Mouse (Mus musculus): ENCODE measurements at regions not wholly inside any gene's neighbourhood (a gene's known extent, or its start where the extent isn't known, plus 50 kb on each side); places are given as distances from the start of the nearest gene placed in this dataset.
"Not testable (repeated sequence)": the region's sequence is repeated elsewhere in the genome, so short reads cannot be mapped to it uniquely, and the experiment has no call there.

GRCm38 (mm10) chr3:133664914-133665313 lies 120.0 kb upstream of the Tet2 start:
- DNase-seq (ENCODE audit: low spot score), result no peak

GRCm38 (mm10) chr3:133665425-133666317 lies 120.7 kb upstream of the Tet2 start:
- no peak for DNase-seq (ENCODE audit: low spot score)

- DNase-seq (ENCODE audit: low spot score), result peak; percentile 4
Measured at GRCm38 (mm10) chr3:133672742-133673447, 128.0 kb upstream of the Tet2 start.

DNA sequence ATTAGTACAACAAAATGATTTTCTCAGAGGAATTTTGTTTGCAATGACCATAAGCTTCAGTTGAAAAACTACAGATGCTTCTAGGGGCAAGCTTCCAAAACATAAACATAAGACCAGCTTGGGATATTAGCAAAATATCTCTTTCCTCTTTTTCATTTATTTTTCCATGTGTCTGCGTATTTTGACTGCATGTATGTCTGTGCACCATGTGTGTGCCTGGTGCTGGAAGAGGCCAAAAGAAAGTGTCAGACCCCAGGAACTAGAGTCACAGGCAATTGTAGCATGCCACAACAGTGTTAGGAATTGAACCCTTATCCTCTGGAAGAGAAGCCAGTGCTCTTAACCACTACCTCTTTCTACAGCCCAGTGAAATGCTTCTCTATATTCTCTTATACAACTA lies 133.0 kb upstream of the Tet2 start:
- no peak for DNase-seq (ENCODE audit: low spot score)

- DNase-seq (ENCODE audit: low spot score), result no peak
Measured at GRCm38 (mm10) chr3:133679891-133680290, 135.0 kb upstream of the Tet2 start.

DNA sequence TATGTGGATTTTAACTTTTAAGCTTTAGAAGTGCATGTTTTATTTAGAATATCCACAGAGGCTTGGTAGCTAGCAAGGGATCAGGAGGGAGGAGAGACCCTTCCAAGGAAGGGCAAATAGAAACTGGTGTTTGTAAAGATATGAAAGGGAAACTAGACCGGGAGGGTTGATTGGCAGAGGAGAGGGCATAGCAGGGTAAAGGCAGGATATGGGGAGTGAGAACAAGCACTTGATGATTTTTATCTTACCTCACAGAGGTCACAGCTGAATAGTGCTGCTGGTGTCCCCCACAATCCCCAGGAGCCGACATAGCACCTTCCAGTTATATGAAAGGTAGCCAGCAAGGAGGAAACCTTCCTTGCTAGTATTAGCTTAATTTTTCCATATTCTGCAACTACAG lies 135.4 kb upstream of the Tet2 start:
- no peak for DNase-seq (ENCODE audit: low spot score)

DNA sequence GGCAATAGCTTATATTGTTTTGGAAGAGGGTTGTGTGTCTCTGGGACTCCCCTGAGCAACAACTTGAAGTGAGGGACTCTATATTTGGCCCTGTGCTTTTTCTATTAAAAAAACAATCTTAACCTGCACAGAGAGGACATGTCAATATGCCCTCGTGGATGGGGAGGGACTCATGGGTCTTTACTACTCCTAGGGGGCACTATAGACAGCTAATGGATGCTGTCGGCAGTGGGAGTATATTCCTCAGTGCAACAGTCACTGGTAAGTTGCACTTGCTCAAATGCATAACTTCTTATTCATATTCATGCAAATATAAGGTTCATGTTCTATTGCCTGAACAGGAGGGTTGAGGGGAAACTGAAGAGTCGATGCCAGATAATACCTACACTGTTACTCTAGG lies 135.9 kb upstream of the Tet2 start:
- DNase-seq (ENCODE audit: low spot score), result no peak

DNA sequence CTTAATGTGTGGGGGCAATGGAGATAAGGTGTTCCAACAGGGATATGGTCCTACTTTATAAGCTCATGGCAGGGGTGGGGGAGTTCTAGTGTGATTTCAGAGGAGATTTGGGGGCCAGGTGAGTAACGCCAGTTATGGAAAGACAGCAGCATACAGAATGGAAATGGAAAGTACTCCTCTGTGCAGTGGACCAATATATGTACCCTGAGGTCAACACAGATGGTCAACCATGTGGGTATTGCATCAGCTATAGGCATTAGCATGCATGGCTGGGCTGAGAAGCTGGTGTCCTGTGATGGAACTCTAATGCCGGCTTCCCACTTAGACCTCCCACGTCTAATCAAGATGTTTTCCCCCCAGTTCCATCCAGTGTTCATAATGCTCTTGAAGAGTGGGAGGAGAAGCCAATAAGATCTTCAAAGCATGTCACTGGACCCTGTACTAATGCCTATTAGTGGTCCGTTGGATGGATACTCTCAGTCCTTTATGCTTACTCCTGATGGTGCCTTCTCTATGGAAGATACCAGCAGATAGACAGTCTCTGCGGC lies 139.3 kb upstream of the Tet2 start:
- no peak for DNase-seq (ENCODE audit: low spot score)

DNA sequence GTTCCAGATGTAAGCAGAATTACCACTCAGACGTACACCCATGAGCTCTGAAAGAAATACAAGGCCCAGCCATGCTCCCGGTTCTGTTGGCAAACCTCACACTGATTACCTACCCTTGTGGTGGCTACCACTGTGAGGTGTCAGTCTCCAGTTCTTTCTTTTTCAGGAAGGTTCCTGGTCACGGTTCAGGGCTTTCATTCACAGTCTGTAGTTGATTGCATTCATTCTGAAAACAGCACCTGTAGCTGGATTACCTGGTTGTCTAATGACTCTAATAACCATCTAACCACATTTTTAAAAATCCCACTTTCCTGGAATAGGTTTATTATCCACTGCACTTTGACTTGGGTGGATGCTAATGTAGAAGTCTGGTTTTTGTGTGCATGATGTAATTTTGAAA lies 139.8 kb upstream of the Tet2 start:
- DNase-seq (ENCODE audit: low spot score), result no peak

- DNase-seq (ENCODE audit: low spot score), result no peak
Measured at GRCm38 (mm10) chr3:133685393-133685792, 140.5 kb upstream of the Tet2 start.

DNA sequence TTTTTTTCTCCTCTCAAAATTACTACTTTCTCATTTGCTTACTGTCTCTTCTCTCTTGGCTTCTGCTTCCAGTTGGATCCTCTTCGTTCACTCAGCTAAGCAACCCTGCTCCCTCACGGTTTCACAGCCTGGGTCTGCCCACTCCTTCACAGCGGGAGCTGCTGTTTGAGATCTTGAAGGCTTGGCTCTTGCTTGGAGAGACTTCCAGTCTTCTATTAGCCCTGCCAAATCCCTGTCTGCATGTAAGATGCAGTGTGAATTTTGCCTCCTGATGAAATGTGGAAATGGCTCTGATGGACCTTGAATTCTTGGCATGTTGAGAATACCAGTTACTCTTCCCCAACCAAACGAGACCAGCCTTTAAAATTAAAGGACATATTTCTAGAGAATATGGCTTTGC lies 149.1 kb upstream of the Tet2 start:
- DNase-seq (ENCODE audit: low spot score), result no peak

GRCm38 (mm10) chr3:133696122-133696521 lies 151.2 kb upstream of the Tet2 start:
- DNase-seq (ENCODE audit: low spot score), result no peak

DNA sequence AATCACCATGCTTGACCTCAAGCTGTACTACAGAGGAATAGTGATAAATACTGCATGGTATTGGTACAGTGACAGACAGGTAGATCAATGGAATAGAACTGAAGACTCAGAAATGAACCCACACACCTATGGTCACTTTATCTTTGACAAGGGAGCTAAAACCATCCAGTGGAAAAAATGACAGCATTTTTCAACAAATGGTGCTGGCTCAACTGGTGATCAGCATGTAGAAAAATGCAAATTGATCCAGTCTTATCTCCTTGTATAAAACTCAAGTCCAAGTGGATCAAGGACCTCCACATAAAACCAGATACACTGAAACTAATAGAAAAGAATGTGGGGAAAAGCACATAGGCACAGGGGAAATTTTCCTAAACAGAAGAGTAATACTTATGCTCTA lies 159.9 kb upstream of the Tet2 start:
- not testable (repeated sequence) for DNase-seq (ENCODE audit: low spot score)

DNA sequence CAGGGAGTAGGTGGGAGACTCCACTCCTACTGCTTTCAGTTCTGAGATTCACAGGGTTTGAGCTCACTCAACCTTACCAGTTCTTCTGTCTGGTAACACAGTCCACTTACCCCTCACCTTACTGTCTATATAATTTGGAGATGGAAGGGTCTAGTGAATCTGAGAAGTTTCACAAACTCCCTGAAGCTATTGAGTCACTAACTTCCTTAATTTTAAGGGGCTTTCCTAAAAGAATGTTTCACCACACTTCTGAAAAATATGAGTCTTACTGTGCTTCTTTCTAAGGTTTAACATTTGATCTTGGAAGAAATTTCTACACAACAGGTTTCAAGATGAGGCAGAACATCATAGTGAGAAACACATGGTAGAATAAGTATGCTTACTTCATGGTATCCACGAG lies 166.6 kb upstream of the Tet2 start:
- DNase-seq (ENCODE audit: low spot score), result no peak

DNA sequence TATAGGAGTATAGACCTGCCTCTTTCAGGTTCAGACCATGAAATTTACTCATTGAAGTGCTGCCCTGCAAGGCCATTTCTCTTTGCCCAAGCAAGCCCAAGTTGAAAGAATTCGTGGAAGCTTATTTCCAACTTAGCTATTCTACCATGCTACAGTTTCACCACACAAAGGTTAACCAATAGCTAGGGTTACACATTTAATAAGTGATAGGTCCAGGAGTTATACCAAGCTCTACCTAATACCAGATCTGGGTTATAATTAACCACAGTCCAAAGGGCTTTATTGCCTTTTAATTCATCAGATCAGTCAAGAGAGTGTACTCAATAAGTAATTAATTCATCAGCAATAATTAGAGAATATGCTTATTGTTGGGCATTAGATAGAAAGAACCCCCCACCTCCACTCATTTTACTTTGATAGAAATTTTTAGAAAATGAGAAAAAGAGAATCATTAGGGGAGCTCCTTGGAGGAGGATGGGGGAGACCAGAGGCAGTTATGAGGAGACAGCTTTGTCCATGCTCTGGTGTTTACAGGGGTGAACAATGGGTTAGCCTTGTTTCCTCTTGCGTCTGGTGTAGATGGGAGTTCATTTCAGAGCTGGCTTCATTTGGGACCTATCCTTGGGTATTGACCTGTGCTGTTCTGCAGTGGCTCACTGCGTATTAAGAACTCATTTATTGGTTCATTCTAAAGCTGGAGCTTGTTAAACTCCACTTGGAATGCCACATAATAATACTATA lies 177.8 kb upstream of the Tet2 start:
- DNase-seq (ENCODE audit: low spot score), result no peak

GRCm38 (mm10) chr3:133726831-133727230 lies 181.9 kb upstream of the Tet2 start:
- DNase-seq (ENCODE audit: low spot score), result no peak

DNA sequence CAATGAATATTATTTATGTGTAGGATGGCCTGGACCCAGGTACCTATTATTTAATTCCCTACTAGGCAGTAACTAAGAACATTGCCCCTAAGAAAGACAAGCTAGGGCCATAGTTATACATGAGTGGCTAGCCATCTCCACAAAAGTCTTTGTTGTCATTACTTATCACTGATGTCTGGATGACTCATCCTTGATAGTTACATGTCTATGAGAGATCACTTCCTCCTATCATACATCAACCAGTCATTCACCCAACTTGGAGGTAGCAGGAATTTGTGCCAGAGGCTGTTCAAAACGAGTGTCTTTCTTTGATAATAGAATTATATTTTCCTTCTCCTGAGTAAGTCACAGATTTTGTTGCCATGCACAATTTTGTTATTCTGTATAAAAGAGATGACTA lies 190.7 kb upstream of the Tet2 start:
- DNase-seq (ENCODE audit: low spot score), result no peak

- no peak for DNase-seq (ENCODE audit: low spot score)
Measured at GRCm38 (mm10) chr3:133738936-133739335, 194.0 kb upstream of the Tet2 start.

DNA sequence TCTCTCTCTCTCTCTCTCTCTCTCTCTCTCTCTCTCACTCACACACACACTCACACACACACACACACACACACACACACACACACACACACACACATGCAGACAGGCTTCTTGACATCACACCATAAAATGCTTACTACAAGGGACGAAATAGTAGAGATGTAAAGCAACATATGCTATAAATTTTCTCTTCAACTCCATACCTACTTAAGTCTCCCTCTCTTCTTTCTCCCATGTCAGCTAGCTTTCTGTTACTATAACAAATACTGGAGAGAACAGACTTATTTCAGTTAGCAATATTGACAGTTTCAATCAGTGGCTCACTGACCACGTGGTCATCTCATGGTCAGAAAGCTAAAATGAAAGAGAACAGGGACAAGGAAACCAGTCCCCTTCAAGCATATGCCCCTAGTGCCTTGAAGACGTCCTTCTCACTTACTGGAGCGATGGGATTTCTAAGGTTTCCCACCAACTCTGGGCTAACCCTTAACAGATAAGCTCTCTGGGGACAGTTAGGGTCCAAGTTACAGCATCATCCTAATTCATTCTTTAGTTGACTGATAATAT lies 199.7 kb upstream of the Tet2 start:
- DNase-seq (ENCODE audit: low spot score), result no peak

DNA sequence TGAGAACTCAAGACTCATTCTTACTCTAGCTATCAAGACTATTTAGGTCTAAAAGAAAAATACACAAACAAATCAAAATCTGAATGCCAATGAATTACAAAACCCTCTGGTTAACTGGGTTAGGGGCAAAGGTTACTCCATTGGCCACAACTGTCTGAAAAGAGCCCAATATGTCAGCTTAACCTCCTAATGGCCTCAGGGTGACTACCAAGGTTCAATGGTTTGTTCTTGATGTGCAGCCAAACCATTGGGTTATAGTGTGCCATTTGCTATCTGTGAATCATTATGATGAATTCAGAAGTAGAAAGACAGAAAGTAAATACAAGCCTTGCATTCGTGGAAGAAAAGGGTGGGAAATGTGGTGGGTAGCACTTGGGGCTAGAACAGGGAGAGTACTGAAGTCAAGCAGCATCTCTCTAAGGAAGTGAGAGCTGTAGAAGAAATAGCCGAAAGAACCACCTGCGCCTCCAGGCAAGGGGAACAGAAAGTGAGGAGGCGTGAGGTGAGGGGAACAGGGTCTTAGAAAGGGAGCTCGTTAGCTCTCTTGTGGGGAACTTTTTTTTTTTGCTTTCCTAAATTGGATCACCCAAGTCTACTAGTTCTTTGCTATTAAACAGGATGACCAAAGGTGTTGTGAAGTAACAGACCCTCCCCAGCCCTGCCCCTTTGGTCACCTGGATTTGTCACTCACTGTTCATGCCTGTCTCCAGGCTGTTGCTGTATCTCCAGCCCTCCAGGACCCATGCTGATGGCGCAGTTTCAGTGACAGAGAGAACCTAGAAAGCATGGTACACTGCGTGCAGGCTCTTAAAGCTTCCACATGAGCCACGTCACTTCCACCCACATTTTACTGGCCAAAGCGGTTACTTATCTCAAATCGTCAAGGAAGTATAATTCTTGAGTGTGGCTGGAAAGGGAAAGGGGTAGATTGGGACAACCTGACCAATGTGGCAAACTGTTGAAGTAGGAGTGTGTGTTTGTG lies 204.1 kb upstream of the Tet2 start:
- no peak for DNase-seq (ENCODE audit: low spot score)

DNA sequence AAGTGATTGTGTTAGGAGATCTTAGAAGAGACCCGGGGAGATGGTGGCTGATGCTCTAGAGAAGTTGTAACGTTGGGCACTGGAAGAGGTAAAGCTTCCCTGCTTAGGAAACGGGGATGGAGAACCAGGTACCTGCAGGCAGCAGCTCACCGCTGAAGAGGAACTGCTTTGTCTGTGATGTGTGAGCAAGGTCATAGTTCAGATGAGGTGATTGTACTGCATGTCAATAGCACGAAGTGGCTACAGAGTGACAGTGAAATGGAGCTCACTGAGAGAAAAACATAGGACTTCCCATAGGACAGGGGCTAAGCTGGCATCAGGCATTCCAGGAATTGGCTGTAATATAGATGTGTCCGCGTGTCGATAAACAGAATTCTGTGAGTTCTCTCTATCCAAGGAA lies 205.1 kb upstream of the Tet2 start:
- no peak for DNase-seq (ENCODE audit: low spot score)

All from urinary bladder, postnatal 14 days (tissue).